Mouse (Mus musculus) MEL (cell line): Measurements from ENCODE around the gene Hoxc10. TPM values are rescaled to one million over a fixed set of nuclear protein-coding genes. Genes with fewer than 3 reads are reported as not detected.

ENCODE experiments used
- DNase-seq: peaks from one replicate; pipeline ENCODE4 v3.0.0; 2011; ENCODE audit warnings: low read depth, low spot score
- H3K27ac ChIP-seq: 2 replicates; pipeline ENCODE4 v1.5.1; 2012; ENCODE audit warnings: low read depth, mild to moderate bottlenecking, control low read depth, low read length, moderate library complexity; ENCODE audit not compliant: control insufficient read depth
- H3K27me3 ChIP-seq, 2 experiments: fragments of 150-350 bp in 1 of 2; sonication (generic) in 1 of 2; 2 replicates each; pipeline ENCODE4 v1.6.1; 2012; ENCODE audit warnings: low read length in 2 of 2, mild to moderate bottlenecking in 2 of 2, improper control_type of control experiment in 1 of 2, moderate library complexity in 1 of 2; ENCODE audit not compliant: insufficient read depth in 2 of 2, control insufficient read depth in 1 of 2
- H3K36me3 ChIP-seq, 2 experiments: 2 replicates each; pipeline ENCODE4 v1.6.1; 2012 to 2014; ENCODE audit warnings: low read length in 2 of 2, improper control_type of control experiment in 1 of 2, inconsistent platforms in 1 of 2, mild to moderate bottlenecking in 1 of 2; ENCODE audit not compliant: insufficient read depth in 2 of 2, control insufficient read depth in 1 of 2
- H3K4me1 ChIP-seq, 2 experiments: fragments of 150-350 bp in 1 of 2; sonication (generic) in 1 of 2; 2 replicates each; pipeline ENCODE4 v1.6.1; 2012; ENCODE audit warnings: low read length in 2 of 2, improper control_type of control experiment in 1 of 2, mild to moderate bottlenecking in 1 of 2; ENCODE audit not compliant: insufficient read depth in 2 of 2, control insufficient read depth in 1 of 2
- H3K4me3 ChIP-seq, 2 experiments: fragments of 150-350 bp in 1 of 2; sonication (generic) in 1 of 2; 2 replicates each; pipeline ENCODE4 v1.5.1; 2012; ENCODE audit warnings: low read depth in 2 of 2, low read length in 2 of 2, mild to moderate bottlenecking in 2 of 2, moderate library complexity in 2 of 2, control low read depth in 1 of 2, improper control_type of control experiment in 1 of 2; ENCODE audit not compliant: control insufficient read depth in 1 of 2, insufficient read depth in 1 of 2
- H3K79me2 ChIP-seq: 2 replicates; pipeline ENCODE4 v1.6.1; 2012; ENCODE audit warnings: mild to moderate bottlenecking, low read length, moderate library complexity; ENCODE audit not compliant: control insufficient read depth, poor library complexity, insufficient read depth
- H3K9ac ChIP-seq: 2 replicates; pipeline ENCODE4 v1.6.1; 2012; ENCODE audit warnings: low read depth, mild to moderate bottlenecking, control low read depth, low read length, moderate library complexity; ENCODE audit not compliant: control insufficient read depth, poor library complexity, severe bottlenecking
- H3K9me3 ChIP-seq: fragments of 150-350 bp; sonication (generic); replicated peaks from 2 replicates; pipeline ENCODE4 v1.6.1; 2012; ENCODE audit warnings: mild to moderate bottlenecking, low read length, improper control_type of control experiment, moderate library complexity; ENCODE audit not compliant: insufficient read depth
- CHD1 ChIP-seq: IDR thresholded peaks from 2 replicates; pipeline ENCODE4 v1.6.1; 2012; ENCODE audit warnings: low read depth, mild to moderate bottlenecking, inconsistent platforms, low read length, improper control_type of control experiment
- CHD2 ChIP-seq: IDR thresholded peaks from 2 replicates; pipeline ENCODE4 v1.6.1; 2011; ENCODE audit warnings: low read length, improper control_type of control experiment
- HCFC1 ChIP-seq: IDR thresholded peaks from 2 replicates; pipeline ENCODE4 v1.6.1; 2012; ENCODE audit warnings: low read depth, mild to moderate bottlenecking, inconsistent platforms, low read length, improper control_type of control experiment, moderate library complexity
- MAX ChIP-seq: IDR thresholded peaks from 2 replicates; pipeline ENCODE4 v1.6.1; 2011; ENCODE audit warnings: low read length, improper control_type of control experiment
- MAZ ChIP-seq: IDR thresholded peaks from 2 replicates; pipeline ENCODE4 v1.6.1; 2012; ENCODE audit warnings: low read depth, mild to moderate bottlenecking, inconsistent platforms, low read length, improper control_type of control experiment
- MEF2A ChIP-seq: IDR thresholded peaks from 2 replicates; pipeline ENCODE4 v1.6.1; 2014; ENCODE audit warnings: low read depth, mild to moderate bottlenecking, inconsistent platforms, low read length, improper control_type of control experiment; ENCODE audit not compliant: poor library complexity, insufficient replicate concordance, severe bottlenecking; ENCODE audit errors: extremely low read depth
- MXI1 ChIP-seq: IDR thresholded peaks from 2 replicates; pipeline ENCODE4 v1.6.1; 2011; ENCODE audit warnings: mild to moderate bottlenecking, low read depth, low read length, improper control_type of control experiment
- MYB ChIP-seq: IDR thresholded peaks from 2 replicates; pipeline ENCODE4 v1.6.1; 2011; ENCODE audit warnings: mild to moderate bottlenecking, low read depth, low read length, improper control_type of control experiment
- MYC ChIP-seq: IDR thresholded peaks from 2 replicates; pipeline ENCODE4 v1.6.1; 2011; ENCODE audit warnings: low read depth, mild to moderate bottlenecking, low read length, improper control_type of control experiment, moderate library complexity
- POLR2A ChIP-seq, 2 experiments: IDR thresholded peaks; 2 replicates each; pipeline ENCODE4 v1.6.1; 2011 to 2012; ENCODE audit warnings: low read length in 2 of 2, mild to moderate bottlenecking in 2 of 2, control low read depth in 1 of 2, improper control_type of control experiment in 1 of 2, low read depth in 1 of 2, moderate library complexity in 1 of 2; ENCODE audit not compliant: control insufficient read depth in 1 of 2, insufficient read depth in 1 of 2, poor library complexity in 1 of 2
- POLR2AphosphoS5 ChIP-seq: IDR thresholded peaks from 2 replicates; pipeline ENCODE4 v1.6.1; 2012; ENCODE audit warnings: low read depth, borderline replicate concordance, mild to moderate bottlenecking, inconsistent platforms, low read length, moderate library complexity, mixed read lengths
- RCOR1 ChIP-seq: IDR thresholded peaks from 2 replicates; pipeline ENCODE4 v1.6.1; 2012; ENCODE audit warnings: low read depth, mild to moderate bottlenecking, inconsistent platforms, low read length, improper control_type of control experiment
- TBP ChIP-seq: IDR thresholded peaks from 2 replicates; pipeline ENCODE4 v1.8.0; 2011; ENCODE audit warnings: low read depth, low read length, improper control_type of control experiment
- UBTF ChIP-seq: IDR thresholded peaks from 2 replicates; pipeline ENCODE4 v1.6.1; 2012; ENCODE audit warnings: low read depth, mild to moderate bottlenecking, inconsistent platforms, low read length, improper control_type of control experiment, moderate library complexity, borderline replicate concordance; ENCODE audit not compliant: insufficient read depth
- USF1 ChIP-seq: IDR thresholded peaks from 2 replicates; pipeline ENCODE4 v1.6.1; 2014; ENCODE audit warnings: low read depth, mild to moderate bottlenecking, inconsistent platforms, low read length, improper control_type of control experiment, moderate library complexity
- ZC3H11A ChIP-seq: IDR thresholded peaks from 2 replicates; pipeline ENCODE4 v1.6.1; 2012; ENCODE audit warnings: low read depth, mild to moderate bottlenecking, inconsistent platforms, low read length, improper control_type of control experiment
- ZKSCAN1 ChIP-seq: IDR thresholded peaks from 2 replicates; pipeline ENCODE4 v1.6.1; 2012; ENCODE audit warnings: low read depth, mild to moderate bottlenecking, inconsistent platforms, low read length, improper control_type of control experiment, moderate library complexity
- ZMIZ1 ChIP-seq: IDR thresholded peaks from 2 replicates; pipeline ENCODE4 v1.6.1; 2012; ENCODE audit warnings: low read depth, mild to moderate bottlenecking, inconsistent platforms, low read length, improper control_type of control experiment, moderate library complexity
- polyA plus RNA-seq, 2 experiments: library from polyadenylated mRNA; stranded (reverse) in 1 of 2; unstranded in 1 of 2; fragments of >175 nt in 1 of 2; fragments of >200 nt in 1 of 2; gene quantifications; 2 replicates each; pipeline versions ENCODE4 v1.2.1 to v1.2.4; 2012; ENCODE audit warnings: low replicate concordance in 2 of 2, low read depth in 1 of 2; ENCODE audit not compliant: insufficient read length in 2 of 2, insufficient read depth in 1 of 2, missing spikeins in 1 of 2
- total RNA-seq: library from RNA; depleted of rRNA; stranded (reverse); fragments of 300-350 nt; gene quantifications from 2 replicates; pipeline ENCODE4 v1.2.3, GENCODE M21; 2012

The Hoxc10 gene
- total and polyA plus RNA-seq, 3 experiments: 6.8 to 24.8 TPM; not detected in 1

- no peak for TF ChIP-seq MEF2A
- TF ChIP-seq RCOR1: no peak; the same call in 1 of the 2 replicates
- TF ChIP-seq MAZ: peak; percentile 52; the same call in 1 of the 2 replicates
- peak; percentile 41; the same call in 1 of the 2 replicates for TF ChIP-seq MYC
- no peak for TF ChIP-seq USF1
- TF ChIP-seq ZKSCAN1: peak; percentile 14; the same call in 1 of the 2 replicates
- no peak for TF ChIP-seq POLR2AphosphoS5
- TF ChIP-seq ZC3H11A: no peak
- peak; percentile 83 for TF ChIP-seq ZMIZ1
- peak; percentile 67; the same call in 1 of the 2 replicates for TF ChIP-seq MXI1
- TF ChIP-seq TBP: peak; percentile 93
- peak; percentile 50 to 91; a peak in 3 of 4 replicates for TF ChIP-seq POLR2A (IDR thresholded peaks at IDR 0.05; ENCODE audit: control insufficient read depth in 1 of 2, insufficient read depth in 1 of 2, low read depth in 1 of 2, low read length in 2 of 2, poor library complexity in 1 of 2)
- no peak for TF ChIP-seq CHD1
Measured at GRCm38 (mm10) chr15:102945185-102946077, 21.2 kb upstream of the Hoxc10 start (continued).

GRCm38 (mm10) chr15:102947276-102947675 is 19.3 kb upstream of the Hoxc10 start:
- TF ChIP-seq POLR2A (IDR thresholded peaks at IDR 0.05; ENCODE audit: control insufficient read depth in 1 of 2, insufficient read depth in 1 of 2, low read depth in 1 of 2, low read length in 2 of 2, poor library complexity in 1 of 2): no peak
- no peak for TF ChIP-seq UBTF
- no peak for TF ChIP-seq MAX
- no peak for TF ChIP-seq ZKSCAN1
- no peak for TF ChIP-seq ZC3H11A
- TF ChIP-seq CHD2: no peak
- no peak for TF ChIP-seq MYB
- TF ChIP-seq HCFC1: no peak
- no peak for DNase-seq
- H3K27me3 ChIP-seq: peaks cover 15 to 23% of the 10 kb centered on the region in 2 experiments
- no peaks in the 10 kb centered on the region; the same call in 1 of the 2 replicates for H3K79me2 ChIP-seq
- peaks cover 0 to 5% of the 10 kb centered on the region in 2 experiments; a peak in 1 of 4 replicates for H3K36me3 ChIP-seq
- H3K4me3 ChIP-seq: no peak overlapping the region
- peaks cover 5 to 6% of the 10 kb centered on the region in 2 experiments; a peak in 3 of 4 replicates for H3K4me1 ChIP-seq
- no peaks in the 10 kb centered on the region for H3K9me3 ChIP-seq
- H3K27ac ChIP-seq: no peak overlapping the region
- no peak overlapping the region for H3K9ac ChIP-seq
